Mouse (Mus musculus) lung, postnatal 25 days (tissue): ENCODE results near the gene Agbl4.
A peak's percentile ranks its signal among the peaks of the same experiment; 100 is the strongest.

ENCODE experiments used
- DNase-seq: peaks from one replicate; pipeline ENCODE4 v3.0.0; 2022; ENCODE audit warnings: low spot score

The Agbl4 gene

GRCm38 (mm10) chr4:111399784-111400183 lies 1002.3 kb downstream of the Agbl4 start:
- peak; percentile 49 for DNase-seq

- DNase-seq: no peak
These were observed 1003.2 kb downstream of the Agbl4 start for GRCm38 (mm10) chr4:111400676-111401075.

GRCm38 (mm10) chr4:111403243-111403642 lies 1005.8 kb downstream of the Agbl4 start:
- no peak for DNase-seq

GRCm38 (mm10) chr4:111410731-111411130 lies 1013.3 kb downstream of the Agbl4 start:
- no peak for DNase-seq

GRCm38 (mm10) chr4:111414399-111414798 lies 1016.9 kb downstream of the Agbl4 start:
- DNase-seq: no peak

GRCm38 (mm10) chr4:111414818-111415488 lies 1017.5 kb downstream of the Agbl4 start, which contains the start of gene Bend5:
Gene Bend5, plus strand, starts transcription at chr4:111415006.
- DNase-seq: peak; percentile 59

GRCm38 (mm10) chr4:111416126-111416525 lies 1018.7 kb downstream of the Agbl4 start:
- DNase-seq: no peak

GRCm38 (mm10) chr4:111416551-111416950 lies 1019.1 kb downstream of the Agbl4 start:
- DNase-seq: no peak

- DNase-seq: no peak
These were observed 1020.3 kb downstream of the Agbl4 start for GRCm38 (mm10) chr4:111417716-111418115.

GRCm38 (mm10) chr4:111419476-111419875 lies 1022.0 kb downstream of the Agbl4 start:
- DNase-seq: no peak

GRCm38 (mm10) chr4:111420031-111420430 lies 1022.6 kb downstream of the Agbl4 start:
- no peak for DNase-seq

- no peak for DNase-seq
These were observed 1023.5 kb downstream of the Agbl4 start for GRCm38 (mm10) chr4:111420955-111421354.

- no peak for DNase-seq
These were observed 1024.3 kb downstream of the Agbl4 start for GRCm38 (mm10) chr4:111421785-111422184.

GRCm38 (mm10) chr4:111424371-111424950 lies 1027.0 kb downstream of the Agbl4 start:
- no peak for DNase-seq

- DNase-seq: no peak
These were observed 1027.7 kb downstream of the Agbl4 start for GRCm38 (mm10) chr4:111425170-111425569.

- peak; percentile 37 for DNase-seq
These were observed 1033.7 kb downstream of the Agbl4 start for GRCm38 (mm10) chr4:111431186-111431585.

- DNase-seq: no peak
These were observed 1034.6 kb downstream of the Agbl4 start for GRCm38 (mm10) chr4:111432013-111432412.

GRCm38 (mm10) chr4:111432417-111432816 lies 1035.0 kb downstream of the Agbl4 start:
- no peak for DNase-seq

- no peak for DNase-seq
These were observed 1044.2 kb downstream of the Agbl4 start for GRCm38 (mm10) chr4:111441709-111442108.

GRCm38 (mm10) chr4:111442435-111443238 lies 1045.2 kb downstream of the Agbl4 start:
- peak; percentile 49 for DNase-seq

GRCm38 (mm10) chr4:111443906-111444615 lies 1046.6 kb downstream of the Agbl4 start:
- DNase-seq: no peak

- no peak for DNase-seq
These were observed 1047.2 kb downstream of the Agbl4 start for GRCm38 (mm10) chr4:111444616-111445160.
